In the genomic region with DNA sequence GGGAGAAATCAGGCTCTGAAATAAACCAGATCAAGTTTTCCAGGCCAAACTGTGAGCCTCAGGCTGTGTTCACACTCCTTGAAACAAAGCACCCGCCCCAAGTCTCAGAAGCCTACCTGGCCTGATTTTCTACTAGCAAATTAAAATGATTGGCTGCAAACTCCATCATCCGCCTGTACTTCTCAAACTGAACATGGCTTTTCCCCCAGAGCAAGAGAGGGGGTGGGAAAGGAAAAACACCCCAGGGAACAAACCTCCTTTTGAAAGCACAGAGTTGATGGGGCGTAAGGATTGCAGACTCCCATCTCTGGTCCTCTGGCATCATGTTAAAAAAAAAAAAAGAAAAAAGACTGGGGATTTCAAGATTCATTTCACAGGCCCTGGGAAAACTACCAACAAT, we compare ENCODE assay signal across 9 mouse cellular contexts. TPM values are rescaled to one million over a fixed set of nuclear protein-coding genes. Genes with fewer than 3 reads are reported as not detected.
DNase-seq lines count a peak whose midpoint lies in the region; ATAC-seq and TF ChIP-seq lines count a peak whose summit lies in the region.
"Had no signal": no experiment of that assay in that cellular context is flagged by ENCODE, and none has a peak within 500 bp of the region (broad histone marks: within the 10 kb centered on the region; RNA-seq: fewer than 3 reads in every experiment).

No protein-coding gene starts in this region.

- peak overlapping the region; percentile 88 for H3K4me2 ChIP-seq in forebrain, embryonic 11.5 days (ENCODE audit: low read depth, low read length, severe bottlenecking)
- H3K4me2 ChIP-seq in limb, embryonic 15.5 days = peak overlapping the region; percentile 63
- H3K4me2 ChIP-seq in stomach, embryonic 14.5 days (replicated peaks; ENCODE audit: low read depth, low read length) = peak overlapping the region; percentile 73

- WGBS in forebrain, embryonic 11.5 days = 72% methylated on average over 3 of the region's 3 CpGs
- 46% methylated on average over 3 of the region's 3 CpGs for WGBS in limb, embryonic 15.5 days
- 53% methylated on average over 3 of the region's 3 CpGs for WGBS in stomach, embryonic 14.5 days

- H3K4me1 ChIP-seq in forebrain, embryonic 11.5 days (replicated peaks; ENCODE audit: control insufficient read depth, insufficient read depth, low read length) = peaks cover 3% of the 10 kb centered on the region; the same call in 1 of the 2 replicates
- peaks cover 27% of the 10 kb centered on the region for H3K4me1 ChIP-seq in limb, embryonic 15.5 days
- H3K4me1 ChIP-seq in stomach, embryonic 14.5 days (ENCODE audit: control insufficient read depth, insufficient read depth, low read length) = peaks cover 20% of the 10 kb centered on the region; the same call in 1 of the 2 replicates

- H3K9me3 ChIP-seq in forebrain, embryonic 11.5 days (ENCODE audit: control insufficient read depth, low read length) = no peaks in the 10 kb centered on the region
- H3K9me3 ChIP-seq in limb, embryonic 15.5 days = no peaks in the 10 kb centered on the region
- no peaks in the 10 kb centered on the region for H3K9me3 ChIP-seq in stomach, embryonic 14.5 days (ENCODE audit: control insufficient read depth, low read depth, low read length)

- peak overlapping the region; percentile 46; the same call in 1 of the 2 replicates for H3K9ac ChIP-seq in forebrain, embryonic 11.5 days (ENCODE audit: low read length)
- peak overlapping the region; percentile 35 for H3K9ac ChIP-seq in limb, embryonic 15.5 days
- H3K9ac ChIP-seq in stomach, embryonic 14.5 days (replicated peaks; ENCODE audit: low read depth, low read length) = peak overlapping the region; percentile 62

- intact Hi-C loops in left cerebral cortex, adult 2 months (cut with DNase I) = no loop called here

- no peak for ATAC-seq in forebrain, embryonic 11.5 days (replicated peaks; ENCODE audit: low FRiP score)
- no peak for ATAC-seq in limb, embryonic 15.5 days (ENCODE audit: insufficient number of reproducible peaks, low FRiP score, low TSS enrichment, low read depth)
- ATAC-seq in stomach, embryonic 14.5 days (ENCODE audit: insufficient number of reproducible peaks, insufficient read depth, low FRiP score, low read depth) = no peak
- ATAC-seq in frontal cortex, adult (ENCODE audit: low TSS enrichment) = no peak

- peak overlapping the region; percentile 79 for H3K4me3 ChIP-seq in left cerebral cortex, adult 2 months
- H3K4me3 ChIP-seq in forebrain, embryonic 11.5 days (ENCODE audit: low read depth, low read length) = peak overlapping the region; percentile 87
- peak overlapping the region; percentile 77 for H3K4me3 ChIP-seq in limb, embryonic 15.5 days
- H3K4me3 ChIP-seq in stomach, embryonic 14.5 days (ENCODE audit: low read depth, low read length) = peak overlapping the region; percentile 97

- TF ChIP-seq CTCF in left cerebral cortex, adult 2 months (IDR thresholded peaks at IDR 0.05) = no peak

- H3K27me3 ChIP-seq in forebrain, embryonic 11.5 days (ENCODE audit: control insufficient read depth, insufficient read depth, low read length) = no peaks in the 10 kb centered on the region
- H3K27me3 ChIP-seq in limb, embryonic 15.5 days = no peaks in the 10 kb centered on the region
- H3K27me3 ChIP-seq in stomach, embryonic 14.5 days (ENCODE audit: control insufficient read depth, insufficient read depth, low read length) = no peaks in the 10 kb centered on the region

- no peak overlapping the region for H3K27ac ChIP-seq in left cerebral cortex, adult 2 months
- H3K27ac ChIP-seq in forebrain, embryonic 11.5 days (ENCODE audit: low read depth, low read length) = no peak overlapping the region
- peak overlapping the region; percentile 33 for H3K27ac ChIP-seq in limb, embryonic 15.5 days
- H3K27ac ChIP-seq in stomach, embryonic 14.5 days (ENCODE audit: low read length) = no peak overlapping the region

- no peaks in the 10 kb centered on the region; the same call in 1 of the 2 replicates for H3K36me3 ChIP-seq in forebrain, embryonic 11.5 days (ENCODE audit: control insufficient read depth, insufficient read depth, low read length)
- peaks cover 6% of the 10 kb centered on the region; the same call in 1 of the 2 replicates for H3K36me3 ChIP-seq in limb, embryonic 15.5 days
- peaks cover 9% of the 10 kb centered on the region; the same call in 1 of the 2 replicates for H3K36me3 ChIP-seq in stomach, embryonic 14.5 days (ENCODE audit: control insufficient read depth, insufficient read depth, low read length)

- DNase-seq in left cerebral cortex, adult 2 months (ENCODE audit: extremely low spot score in 1 of 2, low spot score in 2 of 2) = no peak
- no peak for DNase-seq in left cerebral cortex, adult 11 months (ENCODE audit: low spot score)
- no peak for DNase-seq in forebrain, embryonic 11.5 days (ENCODE audit: low spot score)
- DNase-seq in right cerebral cortex, postnatal 10 days (ENCODE audit: low spot score in 2 of 2) = no peak
- DNase-seq in cerebellum, adult 18-20 months = no peak
- DNase-seq: spleen, adult 18-20 months had no signal

RNA-seq across cellular contexts. Expression of a gene that starts 15.1 kb away (rescaled TPM):
- total RNA-seq in left cerebral cortex, adult 2 months (2021) = 100 to 1,000 TPM; 572 to 605 TPM
- polyA plus RNA-seq in forebrain, embryonic 11.5 days (2014; fragmentation: Nextera tagmentation; extraction: Ambion mirVana) = 550 and 611 TPM in 2 replicates
- 544 and 583 TPM in 2 replicates for polyA plus RNA-seq in limb, embryonic 15.5 days (2015; fragmentation: Nextera tagmentation; extraction: Ambion mirVana)
- polyA plus RNA-seq in stomach, embryonic 14.5 days (2014; fragmentation: Nextera tagmentation; extraction: Ambion mirVana) = 629 and 635 TPM in 2 replicates

RNA-seq across cellular contexts. Expression of a gene that starts 15.3 kb away (rescaled TPM):
- 10 to 100 TPM; 50.1 to 71.0 TPM for total RNA-seq in left cerebral cortex, adult 2 months (2021)
- polyA plus RNA-seq in forebrain, embryonic 11.5 days (2014; fragmentation: Nextera tagmentation; extraction: Ambion mirVana) = 73.8 and 78.5 TPM in 2 replicates
- 78.5 and 79.1 TPM in 2 replicates for polyA plus RNA-seq in limb, embryonic 15.5 days (2015; fragmentation: Nextera tagmentation; extraction: Ambion mirVana)
- polyA plus RNA-seq in stomach, embryonic 14.5 days (2014; fragmentation: Nextera tagmentation; extraction: Ambion mirVana) = 59.5 and 59.6 TPM in 2 replicates

RNA-seq across cellular contexts. Expression of a gene that starts 26.2 kb away (rescaled TPM):
- total RNA-seq in left cerebral cortex, adult 2 months (2021) = 100 to 1,000 TPM; 144 to 147 TPM
- polyA plus RNA-seq in forebrain, embryonic 11.5 days (2014; fragmentation: Nextera tagmentation; extraction: Ambion mirVana) = 333 and 339 TPM in 2 replicates
- polyA plus RNA-seq in limb, embryonic 15.5 days (2015; fragmentation: Nextera tagmentation; extraction: Ambion mirVana) = 253 and 288 TPM in 2 replicates
- 325 and 345 TPM in 2 replicates for polyA plus RNA-seq in stomach, embryonic 14.5 days (2014; fragmentation: Nextera tagmentation; extraction: Ambion mirVana)

RNA-seq across cellular contexts. Expression of a gene that starts 57.1 kb away (rescaled TPM):
- total RNA-seq in left cerebral cortex, adult 2 months (2021) = not detected
- polyA plus RNA-seq in forebrain, embryonic 11.5 days (2014; fragmentation: Nextera tagmentation; extraction: Ambion mirVana) = not detected in 2 replicates
- polyA plus RNA-seq in limb, embryonic 15.5 days (2015; fragmentation: Nextera tagmentation; extraction: Ambion mirVana) = not detected in 2 replicates
- polyA plus RNA-seq in stomach, embryonic 14.5 days (2014; fragmentation: Nextera tagmentation; extraction: Ambion mirVana) = not detected in 2 replicates

RNA-seq across cellular contexts. Expression of a gene that starts 59.8 kb away (rescaled TPM):
- 10 to 100 TPM; 84.6 to 88.2 TPM for total RNA-seq in left cerebral cortex, adult 2 months (2021)
- 217 and 231 TPM in 2 replicates for polyA plus RNA-seq in forebrain, embryonic 11.5 days (2014; fragmentation: Nextera tagmentation; extraction: Ambion mirVana)
- polyA plus RNA-seq in limb, embryonic 15.5 days (2015; fragmentation: Nextera tagmentation; extraction: Ambion mirVana) = 182 and 187 TPM in 2 replicates
- 180 and 185 TPM in 2 replicates for polyA plus RNA-seq in stomach, embryonic 14.5 days (2014; fragmentation: Nextera tagmentation; extraction: Ambion mirVana)
